Mouse (Mus musculus): ENCODE measurements around the gene Mapk13.

DNA sequence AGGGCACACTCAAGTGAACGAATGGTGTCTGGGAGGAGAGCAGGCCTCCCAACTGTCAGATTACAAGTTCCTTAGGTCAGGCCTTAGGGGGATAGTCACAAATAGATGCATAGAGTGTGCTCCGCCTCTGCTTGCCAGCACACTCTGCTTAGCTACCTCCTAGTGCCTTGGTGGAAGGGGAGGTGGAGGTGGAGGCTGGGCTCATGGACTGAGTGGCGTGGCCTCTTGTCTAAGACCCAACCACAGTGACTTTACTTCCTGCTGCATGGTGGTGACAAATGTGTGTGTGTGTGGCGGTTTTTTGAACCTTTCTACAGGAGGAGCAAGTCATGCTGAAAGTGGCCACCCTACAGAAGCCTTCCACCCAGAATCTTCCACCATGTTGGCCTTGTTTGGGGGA, 32.6 kb upstream of the Mapk13 start:
- TF ChIP-seq CTCF (IDR thresholded peaks at IDR 0.05; ENCODE audit: low read depth) (no peak), EP300 (IDR thresholded peaks at IDR 0.05; ENCODE audit: low read depth) (no peak)
